Mouse (Mus musculus) megakaryocyte, embryonic 14.5 days (primary cell): ENCODE results near the gene Impg1. TPM values are rescaled to one million over a fixed set of nuclear protein-coding genes. Genes with fewer than 3 reads are reported as not detected.
"Not testable (repeated sequence)": the region's sequence is repeated elsewhere in the genome, so short reads cannot be mapped to it uniquely, and the experiment has no call there.

ENCODE experiments used
- H3K27me3 ChIP-seq: replicated peaks from 2 replicates; pipeline ENCODE3; 2012; ENCODE audit warnings: inconsistent platforms
- H3K36me3 ChIP-seq: replicated peaks from 2 replicates; pipeline ENCODE3; 2012; ENCODE audit warnings: low read length, inconsistent platforms, mixed read lengths
- H3K4me1 ChIP-seq: 2 replicates; pipeline ENCODE4 v1.6.1; 2012; ENCODE audit warnings: inconsistent platforms
- H3K4me3 ChIP-seq: replicated peaks from 2 replicates; pipeline ENCODE3; 2012; ENCODE audit warnings: moderate library complexity, mild to moderate bottlenecking, inconsistent platforms
- H3K9me3 ChIP-seq: 2 replicates; pipeline ENCODE4 v1.6.1; 2012; ENCODE audit warnings: inconsistent platforms
- FLI1 ChIP-seq: IDR thresholded peaks from 2 replicates; pipeline ENCODE4 v1.6.1; 2012; ENCODE audit warnings: low read length, inconsistent platforms, mixed read lengths
- GATA1 ChIP-seq: IDR thresholded peaks from 3 replicates; pipeline ENCODE4 v1.6.1; 2012; ENCODE audit warnings: mixed read lengths, low read length, inconsistent platforms, borderline replicate concordance
- polyA plus RNA-seq: library from polyadenylated mRNA; stranded (reverse); fragments of >175 nt; gene quantifications from 2 replicates; pipeline ENCODE4 v1.2.3, GENCODE M21; 2012; ENCODE audit warnings: low replicate concordance; ENCODE audit not compliant: insufficient read depth

Gene Impg1
- polyA plus RNA-seq, 1 experiment, result not detected

DNA sequence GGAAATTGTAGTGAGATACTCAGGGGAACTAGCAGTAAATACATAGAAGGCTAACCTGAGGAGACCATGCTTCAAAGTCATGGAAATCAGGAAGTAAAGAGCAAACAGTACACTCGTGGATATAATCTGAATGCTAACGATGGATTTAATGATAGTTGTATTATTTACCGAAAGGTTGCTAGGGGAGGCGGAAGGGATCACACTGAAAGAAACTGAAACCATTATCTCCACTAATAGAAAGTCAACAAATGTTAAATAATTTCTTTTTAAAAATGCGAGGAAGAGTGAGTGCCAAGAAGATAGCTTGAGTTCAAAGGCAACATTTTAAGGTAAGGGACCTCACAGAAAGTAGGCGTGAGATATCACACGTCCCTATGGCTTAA lies 114.0 kb downstream of the Impg1 start:
- H3K36me3 ChIP-seq, result no peaks in the 10 kb centered on the region
- TF ChIP-seq FLI1 (no peak), GATA1 (no peak)
- H3K4me3 ChIP-seq, result peak overlapping the region; percentile 88
- H3K4me1 ChIP-seq, result peaks cover 7% of the 10 kb centered on the region; the same call in 1 of the 2 replicates
- H3K9me3 ChIP-seq, result no peaks in the 10 kb centered on the region
- peaks cover 4% of the 10 kb centered on the region for H3K27me3 ChIP-seq

DNA sequence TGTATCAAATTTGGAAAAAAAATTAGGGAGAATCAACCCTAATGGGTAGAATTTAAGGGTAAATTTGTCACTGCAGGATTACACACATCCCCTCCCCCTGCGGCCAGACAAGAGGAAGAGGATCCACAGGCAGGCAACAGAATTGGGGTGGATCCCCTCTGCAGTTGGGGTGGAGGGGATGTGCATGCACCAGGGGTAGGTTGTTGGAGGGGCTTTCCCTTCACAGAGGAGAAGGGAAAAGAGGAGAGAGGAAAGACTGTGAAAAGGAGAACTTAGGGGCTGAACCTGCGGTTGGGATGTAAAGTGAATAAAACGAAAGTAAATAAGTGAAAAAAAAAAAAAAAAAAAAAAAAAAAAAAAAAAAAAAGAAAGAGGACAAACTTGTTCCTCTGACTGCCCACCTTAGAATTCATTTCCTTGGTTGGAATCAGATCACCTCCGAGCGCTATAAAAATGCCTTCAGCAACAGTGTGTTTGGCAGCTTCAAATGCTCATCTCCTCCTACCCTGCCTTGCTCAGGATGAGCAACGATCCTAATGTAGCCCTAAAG lies 120.8 kb downstream of the Impg1 start:
- Histone ChIP-seq H3K27me3 (peaks cover 3% of the 10 kb centered on the region), H3K4me1 (no peaks in the 10 kb centered on the region), H3K36me3 (no peaks in the 10 kb centered on the region), H3K9me3 (0 out of 2 replicates have a peak, but pooled peaks cover 3% of the 10 kb centered on the region), H3K4me3 (no peak overlapping the region)
- TF ChIP-seq GATA1 (no peak), FLI1 (no peak)

DNA sequence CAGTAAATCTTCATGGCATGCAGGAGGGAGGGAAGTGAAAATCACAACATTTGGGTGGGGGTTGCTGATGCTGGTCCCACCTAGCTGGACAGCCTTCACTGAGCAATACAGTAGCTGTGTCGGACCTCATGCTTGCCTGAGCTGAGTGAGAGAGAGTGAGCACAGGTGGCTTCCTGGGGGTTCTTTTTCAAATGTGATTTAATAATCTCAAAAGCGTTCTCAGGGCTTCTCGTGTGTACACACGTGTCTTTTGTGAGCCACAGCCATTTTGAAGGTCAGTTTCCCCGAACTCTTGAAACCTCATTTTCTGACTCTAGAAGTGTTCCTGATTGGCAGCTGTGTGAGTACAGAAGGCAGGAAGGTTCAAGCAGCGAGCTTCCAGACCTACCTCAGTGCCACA lies 122.8 kb downstream of the Impg1 start:
- Histone ChIP-seq H3K36me3 (no peaks in the 10 kb centered on the region), H3K9me3 (0 out of 2 replicates have a peak, but pooled peaks cover 3% of the 10 kb centered on the region), H3K4me1 (no peaks in the 10 kb centered on the region), H3K27me3 (peaks cover 3% of the 10 kb centered on the region), H3K4me3 (no peak overlapping the region)
- no peak for TF ChIP-seq FLI1
- no peak for TF ChIP-seq GATA1

DNA sequence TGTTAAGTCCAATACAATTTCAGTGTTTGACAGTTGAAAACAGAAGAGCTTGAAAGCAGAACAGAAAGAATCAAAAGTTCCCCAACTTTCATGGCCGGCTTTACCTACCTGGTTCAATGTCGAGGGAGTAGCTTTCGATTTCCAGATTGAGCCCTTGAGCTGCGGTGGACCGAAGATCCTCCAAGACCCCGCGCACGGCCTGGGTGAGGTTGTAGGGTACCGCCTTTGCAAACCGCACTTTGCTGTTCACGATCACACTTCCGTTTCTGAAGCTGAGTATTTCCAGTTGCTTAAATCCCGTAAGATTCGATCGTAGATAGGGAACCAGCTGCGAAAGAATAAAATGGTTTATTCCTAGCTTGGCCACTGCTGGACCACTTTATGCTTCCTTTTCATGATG lies 123.5 kb downstream of the Impg1 start:
- no peak overlapping the region for H3K4me3 ChIP-seq
- TF ChIP-seq GATA1, result no peak
- peaks cover 3% of the 10 kb centered on the region for H3K27me3 ChIP-seq
- H3K4me1 ChIP-seq, result no peaks in the 10 kb centered on the region
- 0 out of 2 replicates have a peak, but pooled peaks cover 3% of the 10 kb centered on the region for H3K9me3 ChIP-seq
- no peaks in the 10 kb centered on the region for H3K36me3 ChIP-seq

DNA sequence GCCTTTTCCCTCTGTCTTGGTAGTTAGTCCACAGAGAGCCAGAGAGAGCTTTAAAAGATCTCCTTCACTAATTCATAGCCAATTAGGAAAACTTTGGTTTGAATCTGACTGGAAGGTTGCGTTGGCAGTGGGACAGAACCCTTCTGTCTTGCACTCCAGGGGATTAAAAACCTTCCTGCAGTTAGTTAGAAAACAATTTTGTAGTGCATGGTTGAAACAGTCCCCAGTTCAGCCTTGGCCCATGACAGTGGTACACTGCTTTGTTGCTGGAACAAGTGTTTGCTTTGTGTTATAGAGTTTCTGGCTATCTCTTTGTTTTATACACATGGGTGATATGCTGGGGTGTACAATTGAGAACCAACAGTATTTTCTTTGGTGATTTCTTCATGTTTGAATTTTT lies 124.4 kb downstream of the Impg1 start:
- Histone ChIP-seq H3K27me3 (peaks cover 5% of the 10 kb centered on the region), H3K36me3 (no peaks in the 10 kb centered on the region), H3K9me3 (0 out of 2 replicates have a peak, but pooled peaks cover 3% of the 10 kb centered on the region), H3K4me3 (no peak overlapping the region), H3K4me1 (no peaks in the 10 kb centered on the region)
- TF ChIP-seq GATA1 (no peak), FLI1 (no peak)

DNA sequence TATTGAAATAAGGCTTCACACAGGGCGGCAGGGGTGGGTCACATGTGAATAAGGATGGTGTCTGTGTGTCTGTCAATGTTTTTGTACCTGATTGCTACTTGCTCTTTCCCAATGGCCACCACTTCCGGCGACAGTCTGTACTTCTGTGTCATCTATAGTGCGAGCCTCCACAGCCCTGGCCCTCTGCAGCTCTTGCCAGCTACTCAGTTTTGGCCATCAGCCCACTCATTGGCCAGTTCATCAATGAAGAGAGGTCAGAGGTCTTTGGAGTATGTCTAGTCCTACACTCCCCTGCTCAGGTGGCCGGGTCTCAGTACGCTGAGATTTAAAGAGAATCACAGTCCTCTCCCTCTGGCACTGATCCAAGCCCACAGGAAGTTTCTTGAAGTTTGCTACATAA lies 127.3 kb downstream of the Impg1 start:
- Histone ChIP-seq H3K4me1 (peaks cover 7% of the 10 kb centered on the region; the same call in 1 of the 2 replicates), H3K4me3 (no peak overlapping the region), H3K36me3 (no peaks in the 10 kb centered on the region), H3K9me3 (0 out of 2 replicates have a peak, but pooled peaks cover 3% of the 10 kb centered on the region), H3K27me3 (peaks cover 12% of the 10 kb centered on the region)
- TF ChIP-seq GATA1 (no peak), FLI1 (no peak)

DNA sequence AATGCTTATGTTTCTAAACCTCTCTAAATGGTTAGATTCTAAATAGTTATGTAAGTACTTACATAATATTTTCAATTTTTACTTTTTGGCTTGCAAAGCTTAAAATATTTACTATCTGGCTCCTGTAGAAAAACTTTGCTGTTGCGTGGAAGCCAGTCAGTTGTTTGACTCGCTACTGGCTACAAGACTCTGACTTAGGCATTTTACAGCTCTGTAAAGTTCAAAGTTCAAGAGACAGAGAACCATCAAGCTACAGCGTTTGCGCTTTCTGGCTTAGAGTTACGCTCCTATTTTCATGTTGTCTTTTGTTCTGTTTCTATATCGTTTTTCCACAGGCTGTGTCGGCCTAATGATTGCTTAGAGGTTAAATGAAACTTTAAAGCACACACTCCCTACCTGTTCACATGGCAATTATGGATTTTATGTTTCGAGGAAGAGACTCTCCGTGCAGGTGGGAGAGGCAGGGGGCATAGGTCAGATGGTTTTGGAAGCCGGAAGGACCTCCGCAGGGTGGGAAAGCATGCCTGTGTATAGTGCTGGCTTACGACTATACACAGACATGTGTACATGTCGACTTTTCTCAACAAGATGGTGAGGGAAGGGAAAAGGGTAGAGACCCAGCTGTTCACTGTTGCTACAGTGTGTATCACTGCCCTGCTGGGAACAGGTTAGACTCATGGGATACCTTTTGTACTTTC lies 129.5 kb downstream of the Impg1 start:
- 0 out of 2 replicates have a peak, but pooled peaks cover 3% of the 10 kb centered on the region for H3K9me3 ChIP-seq
- H3K4me1 ChIP-seq, result peaks cover 15% of the 10 kb centered on the region
- no peak overlapping the region for H3K4me3 ChIP-seq
- peaks cover 16% of the 10 kb centered on the region for H3K27me3 ChIP-seq
- TF ChIP-seq FLI1 (no peak), GATA1 (no peak)
- H3K36me3 ChIP-seq, result no peaks in the 10 kb centered on the region

DNA sequence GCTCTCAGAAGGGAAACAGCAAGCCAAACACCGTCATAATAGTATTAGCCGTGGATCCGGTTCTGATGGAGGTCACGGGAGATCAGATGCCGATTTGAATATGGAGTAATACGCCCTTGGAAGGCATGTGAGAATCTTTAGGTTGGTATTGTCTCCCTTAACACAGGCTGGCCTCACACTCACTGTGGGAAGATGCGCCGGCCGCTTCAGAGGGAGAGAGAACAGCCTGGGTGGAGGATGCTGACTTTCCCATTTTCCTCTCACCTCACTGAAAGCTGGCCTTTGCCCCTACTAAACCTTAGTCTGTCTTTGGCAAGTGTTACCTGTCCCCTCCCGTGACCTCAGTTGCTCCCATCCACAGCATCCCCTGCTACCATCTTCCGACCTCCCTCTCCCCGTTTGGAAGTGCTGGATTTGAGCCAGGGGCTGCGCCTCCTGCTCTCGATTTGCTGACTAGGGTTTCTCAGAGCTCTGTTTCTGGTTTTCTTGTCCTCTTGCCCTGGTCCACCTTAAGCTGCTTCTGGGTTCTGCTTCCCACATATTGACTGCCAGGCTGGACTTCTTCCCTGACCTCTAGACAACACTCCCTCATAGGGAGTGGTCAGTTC lies 131.2 kb downstream of the Impg1 start:
- no peaks in the 10 kb centered on the region for H3K36me3 ChIP-seq
- H3K9me3 ChIP-seq, result no peaks in the 10 kb centered on the region
- TF ChIP-seq FLI1 (no peak), GATA1 (no peak)
- H3K4me1 ChIP-seq, result peaks cover 15% of the 10 kb centered on the region
- no peak overlapping the region for H3K4me3 ChIP-seq
- peaks cover 12% of the 10 kb centered on the region for H3K27me3 ChIP-seq

DNA sequence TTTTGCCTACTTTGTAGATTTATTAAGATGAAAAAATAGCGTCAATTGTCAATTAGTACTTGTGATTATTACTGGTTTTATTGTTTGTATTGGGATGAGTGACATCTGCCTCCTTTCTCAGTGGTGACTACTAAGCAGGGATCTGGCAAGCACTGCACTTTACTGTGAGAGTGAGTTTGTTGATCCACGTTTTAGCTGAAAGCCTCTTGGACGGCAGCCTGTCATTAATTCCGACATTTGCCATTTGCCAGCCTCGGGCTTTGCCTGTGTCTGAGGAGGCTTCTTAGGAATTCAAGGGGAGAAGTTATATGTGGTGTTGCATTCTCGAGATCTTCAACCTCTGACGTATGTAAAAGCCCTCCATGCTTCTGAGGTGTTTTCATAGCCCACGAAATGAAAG lies 131.8 kb downstream of the Impg1 start:
- H3K27me3 ChIP-seq, result peaks cover 12% of the 10 kb centered on the region
- H3K4me1 ChIP-seq, result peaks cover 15% of the 10 kb centered on the region
- H3K4me3 ChIP-seq, result no peak overlapping the region
- no peaks in the 10 kb centered on the region for H3K9me3 ChIP-seq
- H3K36me3 ChIP-seq, result no peaks in the 10 kb centered on the region
- no peak for TF ChIP-seq GATA1
- TF ChIP-seq FLI1, result no peak

DNA sequence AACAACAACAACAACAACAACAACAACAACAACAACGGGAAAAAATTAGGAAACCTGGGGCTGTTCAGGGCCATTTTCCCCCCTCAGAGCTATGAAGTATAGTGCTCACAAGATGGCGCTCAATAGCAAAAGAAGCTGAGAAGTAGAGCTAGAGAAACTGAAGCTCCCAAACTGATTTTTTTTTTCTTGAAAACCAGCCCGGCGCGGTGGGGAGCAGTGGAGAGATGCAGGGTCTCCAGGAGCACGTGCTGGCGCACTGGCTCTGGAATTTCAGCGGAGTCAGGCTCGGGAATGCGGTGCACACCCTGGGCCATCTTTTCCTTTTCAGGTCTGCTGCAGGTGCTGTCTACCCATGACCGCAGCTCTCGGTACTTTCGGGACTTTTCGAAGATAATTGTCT lies 133.1 kb downstream of the Impg1 start:
- TF ChIP-seq GATA1, result no peak
- peak overlapping the region; percentile 88 for H3K4me3 ChIP-seq

DNA sequence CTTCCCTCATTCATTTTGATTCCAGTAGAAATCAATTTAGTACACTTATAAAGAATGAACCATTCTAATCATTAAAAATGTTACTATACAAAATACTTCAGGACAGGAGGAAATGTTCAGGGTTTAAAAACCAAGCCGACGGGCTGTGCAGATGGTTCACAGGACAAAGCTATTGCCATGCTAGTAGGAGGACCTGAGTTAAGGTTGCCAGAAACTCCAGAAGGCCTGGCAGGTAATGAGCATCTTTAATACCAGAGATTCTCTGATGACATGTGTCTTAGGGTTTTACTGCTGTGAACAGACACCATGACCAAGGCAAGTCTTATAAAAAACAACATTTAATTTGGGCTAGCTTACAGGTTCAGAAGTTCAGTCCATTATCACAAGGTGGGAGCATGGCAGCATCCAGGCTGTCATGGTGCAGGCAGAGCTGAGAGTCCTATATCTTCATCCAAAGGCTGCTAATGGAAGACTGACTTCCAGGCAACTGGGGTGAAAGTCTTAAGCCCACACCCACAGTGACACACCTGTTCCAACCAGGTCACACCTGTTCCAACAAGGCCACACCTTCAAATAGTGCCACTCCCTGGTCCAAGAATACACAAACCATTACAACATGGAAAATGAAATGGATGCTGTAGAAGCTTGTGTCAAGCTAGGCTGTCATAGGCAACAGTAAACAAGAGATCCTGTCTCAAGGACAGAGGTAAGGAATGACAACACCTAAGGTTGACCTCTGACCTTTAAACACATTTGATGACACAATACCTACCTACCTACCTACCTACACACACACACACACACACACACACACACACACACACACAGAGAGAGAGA lies 144.0 kb downstream of the Impg1 start:
- not testable (repeated sequence) for H3K27me3 ChIP-seq, H3K4me1 ChIP-seq, H3K9me3 ChIP-seq, H3K4me3 ChIP-seq, H3K36me3 ChIP-seq

More for the DNA sequence above, 133.1 kb downstream of the Impg1 start:
- H3K27me3 ChIP-seq, result peaks cover 12% of the 10 kb centered on the region
- H3K4me1 ChIP-seq, result peaks cover 15% of the 10 kb centered on the region
- no peaks in the 10 kb centered on the region for H3K9me3 ChIP-seq
- no peaks in the 10 kb centered on the region for H3K36me3 ChIP-seq
